Mouse (Mus musculus): ENCODE measurements around the gene Akt1s1. TPM values are rescaled to one million over a fixed set of nuclear protein-coding genes. Genes with fewer than 3 reads are reported as not detected.
"Not testable (repeated sequence)": the region's sequence is repeated elsewhere in the genome, so short reads cannot be mapped to it uniquely, and the experiment has no call there.

Gene Akt1s1
- polyA plus RNA-seq, 1 experiment = 283 TPM

DNA sequence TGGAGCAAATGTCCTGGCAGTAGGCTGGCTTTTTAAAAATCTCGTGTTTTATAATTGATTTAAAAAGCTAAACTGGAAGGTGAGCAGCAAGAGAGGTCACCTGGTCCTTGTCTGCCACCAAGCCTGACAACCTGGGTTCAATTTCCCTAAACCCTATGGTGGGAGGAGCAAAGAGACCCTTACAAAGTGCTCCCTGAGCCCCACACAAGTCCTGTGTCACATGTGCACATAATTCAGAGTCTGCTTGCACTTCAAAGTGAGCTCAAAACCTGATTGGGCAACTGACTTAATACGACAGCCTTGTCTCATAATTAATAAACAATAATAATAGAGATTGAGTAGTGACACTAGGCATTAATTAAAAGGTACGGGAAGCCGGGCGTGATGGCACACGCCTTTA lies 21.8 kb downstream of the Akt1s1 start:
- no peak for TF ChIP-seq CTCF (IDR thresholded peaks at IDR 0.05; ENCODE audit: extremely low read depth, insufficient read length, insufficient replicate concordance, low read depth, low read length)
- Histone ChIP-seq H3K36me3 (ENCODE audit: control insufficient read depth, insufficient read depth, low read length) (no peaks in the 10 kb centered on the region), H3K27ac (ENCODE audit: insufficient read depth, low read depth, low read length) (no peak overlapping the region), H3K4me1 (ENCODE audit: control insufficient read depth, insufficient read depth, insufficient read length, low read length) (peaks cover 11% of the 10 kb centered on the region), H3K27me3 (ENCODE audit: control insufficient read depth, insufficient read depth, low read length) (no peaks in the 10 kb centered on the region), H3K4me3 (ENCODE audit: low read depth, low read length) (no peak overlapping the region)
- WGBS = 78% methylated on average over 6 of the region's 6 CpGs

DNA sequence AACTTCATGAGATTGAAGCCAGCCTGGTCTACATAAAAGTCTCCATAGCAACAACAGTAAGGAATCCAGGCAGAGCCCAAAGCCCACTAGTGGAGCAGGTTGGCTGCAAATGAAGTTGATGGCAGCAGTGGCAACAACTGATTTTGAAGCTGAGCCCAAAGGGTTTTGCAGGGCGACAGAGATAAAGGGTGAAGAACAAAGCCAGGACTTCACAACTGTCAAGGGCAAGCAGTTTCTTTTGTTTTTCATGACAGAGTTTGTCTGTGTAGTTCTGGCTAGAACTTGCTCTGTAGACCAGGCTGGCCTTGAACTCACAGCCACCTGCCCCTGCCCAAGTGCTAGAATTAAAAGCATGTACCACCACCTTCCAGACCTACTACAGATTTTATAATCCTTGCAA lies 22.4 kb downstream of the Akt1s1 start:
- no peaks in the 10 kb centered on the region for H3K27me3 ChIP-seq (ENCODE audit: control insufficient read depth, insufficient read depth, low read length)
- TF ChIP-seq POLR2A (IDR thresholded peaks at IDR 0.05; ENCODE audit: low read depth, low read length) (no peak), CTCF (IDR thresholded peaks at IDR 0.05; ENCODE audit: extremely low read depth, insufficient read length, insufficient replicate concordance, low read depth, low read length) (no peak)
- H3K27ac ChIP-seq (ENCODE audit: insufficient read depth, low read depth, low read length) = no peak overlapping the region
- 94% methylated on average over 1 of the region's 1 CpGs for WGBS
- no peak overlapping the region for H3K4me3 ChIP-seq (ENCODE audit: low read depth, low read length)
- peaks cover 8% of the 10 kb centered on the region for H3K4me1 ChIP-seq (ENCODE audit: control insufficient read depth, insufficient read depth, insufficient read length, low read length)
- no peaks in the 10 kb centered on the region for H3K36me3 ChIP-seq (ENCODE audit: control insufficient read depth, insufficient read depth, low read length)

DNA sequence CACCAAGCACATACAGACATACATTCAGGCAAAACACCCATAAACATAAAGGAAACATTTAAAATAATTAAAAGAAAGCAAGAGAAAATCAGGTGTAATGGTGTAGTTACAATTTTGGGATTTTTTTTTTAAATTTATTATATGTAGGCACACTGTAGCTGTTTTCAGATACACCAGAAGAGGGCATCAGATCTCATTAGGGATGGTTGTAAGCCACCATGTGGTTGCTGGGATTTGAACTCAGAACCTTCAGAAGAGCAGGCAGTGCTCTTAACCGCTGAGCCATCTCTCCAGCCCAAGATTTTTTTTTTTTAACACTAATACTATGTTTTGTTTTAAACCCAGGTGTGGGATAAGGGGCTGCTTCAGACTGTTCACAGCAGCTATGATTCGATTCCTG lies 23.0 kb downstream of the Akt1s1 start:
- 95% methylated on average over 2 of the region's 2 CpGs for WGBS
- not testable (repeated sequence) for H3K4me1 ChIP-seq (ENCODE audit: control insufficient read depth, insufficient read depth, insufficient read length, low read length); H3K36me3 ChIP-seq (ENCODE audit: control insufficient read depth, insufficient read depth, low read length); H3K4me3 ChIP-seq (ENCODE audit: low read depth, low read length); H3K27ac ChIP-seq (ENCODE audit: insufficient read depth, low read depth, low read length); H3K27me3 ChIP-seq (ENCODE audit: control insufficient read depth, insufficient read depth, low read length)

DNA sequence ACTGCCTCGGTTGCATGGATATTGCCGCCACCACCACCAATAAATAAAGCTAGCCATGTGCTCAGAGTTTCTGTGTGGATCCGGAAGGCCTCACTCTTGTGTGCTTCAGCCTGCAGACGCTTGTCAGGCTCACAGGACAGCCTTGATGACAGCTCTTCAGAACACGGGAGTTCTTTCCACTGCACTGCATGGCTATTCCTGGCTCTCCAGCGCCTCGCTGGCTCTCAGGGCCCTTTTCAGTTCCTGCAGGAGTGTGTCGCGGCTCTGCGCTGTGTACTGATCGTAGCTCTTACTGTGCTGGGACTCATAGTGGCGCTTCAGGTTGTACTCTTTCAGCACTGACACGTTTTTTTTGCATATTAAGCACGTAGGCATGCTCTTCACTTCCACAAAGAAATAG lies 29.0 kb downstream of the Akt1s1 start:
- Histone ChIP-seq H3K4me3 (ENCODE audit: low read depth, low read length) (no peak overlapping the region), H3K4me1 (ENCODE audit: control insufficient read depth, insufficient read depth, insufficient read length, low read length) (no peaks in the 10 kb centered on the region), H3K36me3 (ENCODE audit: control insufficient read depth, insufficient read depth, low read length) (peaks cover 56% of the 10 kb centered on the region), H3K27me3 (ENCODE audit: control insufficient read depth, insufficient read depth, low read length) (no peaks in the 10 kb centered on the region), H3K27ac (ENCODE audit: insufficient read depth, low read depth, low read length) (no peak overlapping the region)
- WGBS = 89% methylated on average over 14 of the region's 14 CpGs
- TF ChIP-seq POLR2A (IDR thresholded peaks at IDR 0.05; ENCODE audit: low read depth, low read length) = no peak
- no peak for TF ChIP-seq CTCF (IDR thresholded peaks at IDR 0.05; ENCODE audit: extremely low read depth, insufficient read length, insufficient replicate concordance, low read depth, low read length)

DNA sequence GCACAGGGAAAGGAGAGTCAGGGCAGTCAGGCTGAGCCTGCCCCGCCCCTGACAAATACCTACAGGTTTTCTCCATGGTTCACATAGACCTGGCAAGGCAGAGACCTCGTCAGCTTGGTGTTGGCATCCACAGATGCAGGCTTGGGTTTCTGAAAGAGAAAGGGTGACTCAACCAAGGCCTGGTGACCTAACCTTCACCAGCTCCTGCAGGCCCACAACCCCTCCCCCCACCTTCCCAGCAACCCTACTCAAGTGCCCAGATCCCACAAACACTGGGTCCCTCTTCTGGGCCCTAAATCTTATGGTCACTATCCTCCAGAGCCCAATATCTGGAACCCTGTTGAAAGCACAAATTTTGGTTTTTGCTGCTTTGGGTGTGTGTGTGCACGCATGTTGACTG lies 34.2 kb downstream of the Akt1s1 start:
- Histone ChIP-seq H3K4me3 (ENCODE audit: low read depth, low read length) (no peak overlapping the region), H3K27ac (ENCODE audit: insufficient read depth, low read depth, low read length) (no peak overlapping the region), H3K4me1 (ENCODE audit: control insufficient read depth, insufficient read depth, insufficient read length, low read length) (no peaks in the 10 kb centered on the region), H3K27me3 (ENCODE audit: control insufficient read depth, insufficient read depth, low read length) (no peaks in the 10 kb centered on the region), H3K36me3 (ENCODE audit: control insufficient read depth, insufficient read depth, low read length) (peaks cover 70% of the 10 kb centered on the region)
- 93% methylated on average over 3 of the region's 3 CpGs for WGBS
- TF ChIP-seq CTCF (IDR thresholded peaks at IDR 0.05; ENCODE audit: extremely low read depth, insufficient read length, insufficient replicate concordance, low read depth, low read length) (no peak), POLR2A (IDR thresholded peaks at IDR 0.05; ENCODE audit: low read depth, low read length) (no peak)

DNA sequence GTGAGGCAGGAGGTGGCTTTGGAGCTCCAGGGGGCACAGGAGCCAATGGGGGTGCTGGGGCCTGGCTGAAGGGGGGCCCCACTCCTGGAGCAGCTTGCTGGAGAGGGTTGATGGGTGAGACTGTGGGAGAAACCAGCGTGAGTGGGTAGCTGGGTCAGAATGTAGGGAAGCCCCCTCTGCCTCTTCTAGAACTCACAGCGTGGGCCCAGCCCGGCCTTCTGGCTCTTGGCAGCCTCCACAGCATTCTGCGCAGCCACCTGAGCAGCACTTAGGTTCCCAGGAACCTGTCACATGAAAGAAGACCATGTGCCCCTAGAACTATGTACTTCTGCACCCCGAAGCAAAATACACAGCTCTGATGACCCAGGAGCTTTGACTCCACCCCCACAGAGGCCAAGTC lies 35.8 kb downstream of the Akt1s1 start:
- Histone ChIP-seq H3K4me1 (ENCODE audit: control insufficient read depth, insufficient read depth, insufficient read length, low read length) (no peaks in the 10 kb centered on the region), H3K27ac (ENCODE audit: insufficient read depth, low read depth, low read length) (no peak overlapping the region), H3K4me3 (ENCODE audit: low read depth, low read length) (no peak overlapping the region), H3K27me3 (ENCODE audit: control insufficient read depth, insufficient read depth, low read length) (no peaks in the 10 kb centered on the region), H3K36me3 (ENCODE audit: control insufficient read depth, insufficient read depth, low read length) (peaks cover 62% of the 10 kb centered on the region)
- TF ChIP-seq POLR2A (IDR thresholded peaks at IDR 0.05; ENCODE audit: low read depth, low read length) = no peak
- TF ChIP-seq CTCF (IDR thresholded peaks at IDR 0.05; ENCODE audit: extremely low read depth, insufficient read length, insufficient replicate concordance, low read depth, low read length) = no peak
- 92% methylated on average over 5 of the region's 5 CpGs for WGBS

DNA sequence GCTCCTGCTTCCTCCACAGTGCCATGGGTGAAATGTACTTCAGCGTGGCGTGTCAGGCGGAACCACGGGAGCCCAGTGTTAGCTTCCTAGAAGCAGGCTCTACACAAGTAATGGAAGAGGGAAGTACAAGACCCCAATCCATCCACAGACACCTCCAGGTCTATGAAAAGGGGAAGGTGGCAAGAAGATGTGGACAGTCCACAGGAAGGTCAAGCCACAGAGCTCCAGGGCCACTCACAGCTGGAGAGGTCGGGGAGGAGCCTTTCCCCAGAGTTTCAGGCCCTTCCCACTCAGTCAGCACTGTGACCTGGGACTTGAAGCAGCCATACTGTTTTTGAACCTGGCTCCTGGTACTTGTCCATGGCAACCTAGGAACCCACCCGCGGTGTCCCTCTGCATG lies 38.2 kb downstream of the Akt1s1 start:
- no peak overlapping the region for H3K4me3 ChIP-seq (ENCODE audit: low read depth, low read length)
- WGBS = 85% methylated on average over 7 of the region's 7 CpGs

More for the DNA sequence above, 38.2 kb downstream of the Akt1s1 start:
- TF ChIP-seq CTCF (IDR thresholded peaks at IDR 0.05; ENCODE audit: extremely low read depth, insufficient read length, insufficient replicate concordance, low read depth, low read length) (no peak), POLR2A (IDR thresholded peaks at IDR 0.05; ENCODE audit: low read depth, low read length) (no peak)
- Histone ChIP-seq H3K27ac (ENCODE audit: insufficient read depth, low read depth, low read length) (no peak overlapping the region), H3K4me1 (ENCODE audit: control insufficient read depth, insufficient read depth, insufficient read length, low read length) (peaks cover 11% of the 10 kb centered on the region), H3K36me3 (ENCODE audit: control insufficient read depth, insufficient read depth, low read length) (peaks cover 40% of the 10 kb centered on the region), H3K27me3 (ENCODE audit: control insufficient read depth, insufficient read depth, low read length) (no peaks in the 10 kb centered on the region)
